Mouse (Mus musculus) CH12.LX (cell line): ENCODE measurements around the gene Setd5.

Experiments
- CHD1 ChIP-seq: IDR thresholded peaks from 2 replicates; pipeline ENCODE4 v1.6.1; 2012; ENCODE audit warnings: low read depth, low read length, improper control_type of control experiment, inconsistent platforms
- E2F4 ChIP-seq: IDR thresholded peaks from 2 replicates; pipeline ENCODE4 v1.6.1; 2011; ENCODE audit warnings: low read depth, low read length, improper control_type of control experiment; ENCODE audit not compliant: insufficient replicate concordance
- EP300 ChIP-seq: IDR thresholded peaks from 2 replicates; pipeline ENCODE4 v1.6.1; 2011; ENCODE audit warnings: low read length, improper control_type of control experiment
- ETS1 ChIP-seq: conservative IDR thresholded peaks from 2 replicates; pipeline ENCODE4 v1.6.1; 2012; ENCODE audit warnings: low read depth, mild to moderate bottlenecking, inconsistent platforms, low read length, improper control_type of control experiment, moderate library complexity
- GABPA ChIP-seq: IDR thresholded peaks from 2 replicates; pipeline ENCODE4 v1.6.1; 2012; ENCODE audit warnings: low read depth, low read length, improper control_type of control experiment, inconsistent platforms; ENCODE audit not compliant: insufficient replicate concordance
- HCFC1 ChIP-seq: IDR thresholded peaks from 2 replicates; pipeline ENCODE4 v1.6.1; 2012; ENCODE audit warnings: low read depth, mild to moderate bottlenecking, inconsistent platforms, low read length, improper control_type of control experiment
- POLR2A ChIP-seq: IDR thresholded peaks from 2 replicates; pipeline ENCODE4 v1.6.1; 2011; ENCODE audit warnings: low read depth, mild to moderate bottlenecking, improper control_type of control experiment, low read length
- POLR2AphosphoS2 ChIP-seq: IDR thresholded peaks from 2 replicates; pipeline ENCODE4 v1.6.1; 2011; ENCODE audit warnings: low read depth, low read length, improper control_type of control experiment
- TCF12 ChIP-seq: IDR thresholded peaks from 2 replicates; pipeline ENCODE4 v1.6.1; 2014; ENCODE audit warnings: low read depth, mild to moderate bottlenecking, inconsistent platforms, low read length, improper control_type of control experiment
- USF1 ChIP-seq: IDR thresholded peaks from 2 replicates; pipeline ENCODE4 v1.6.1; 2014; ENCODE audit warnings: low read depth, mild to moderate bottlenecking, inconsistent platforms, low read length, improper control_type of control experiment
- ZC3H11A ChIP-seq: IDR thresholded peaks from 2 replicates; pipeline ENCODE4 v1.6.1; 2012; ENCODE audit warnings: low read depth, mild to moderate bottlenecking, inconsistent platforms, low read length, improper control_type of control experiment
- ZKSCAN1 ChIP-seq: IDR thresholded peaks from 2 replicates; pipeline ENCODE4 v1.6.1; 2012; ENCODE audit warnings: low read depth, inconsistent platforms, low read length, improper control_type of control experiment, borderline replicate concordance
- ZNF384 ChIP-seq: IDR thresholded peaks from 2 replicates; pipeline ENCODE4 v1.6.1; 2012; ENCODE audit warnings: low read depth, low read length, improper control_type of control experiment, inconsistent platforms

DNA sequence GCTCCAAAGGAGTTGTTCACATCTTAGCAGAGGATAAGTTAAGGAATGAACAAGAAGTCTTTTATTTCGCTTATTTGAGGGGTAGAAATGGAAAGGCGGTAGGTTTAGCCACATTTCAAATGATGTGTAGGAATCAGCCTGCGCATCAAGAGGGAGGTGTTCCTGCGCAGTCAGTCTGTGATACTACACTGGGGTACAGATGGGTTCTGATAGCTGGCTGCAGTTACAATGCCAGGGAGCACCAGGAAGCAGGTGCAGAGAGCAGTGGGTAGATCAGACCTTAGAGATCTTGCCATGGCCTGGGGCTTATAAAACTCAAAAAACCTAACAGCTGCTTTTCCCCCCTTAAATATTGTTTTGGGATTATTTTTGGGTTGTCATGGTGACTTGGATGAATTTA is 68.1 kb downstream of the Setd5 start:
- TF ChIP-seq POLR2A (no peak), HCFC1 (no peak), ZC3H11A (no peak), CHD1 (no peak), ETS1 (no peak), EP300 (no peak), ZNF384 (no peak), USF1 (no peak), TCF12 (no peak), GABPA (no peak), ZKSCAN1 (no peak), POLR2AphosphoS2 (no peak), E2F4 (no peak)
